Mouse (Mus musculus) limb, embryonic 10.5 days (tissue): ENCODE measurements around the gene Nt5dc3. TPM values are rescaled to one million over a fixed set of nuclear protein-coding genes. Genes with fewer than 3 reads are reported as not detected.

ENCODE experiments used
- DNase-seq: peaks from one replicate; pipeline ENCODE4 v3.0.0-alpha.2; 2017; ENCODE audit warnings: low spot score
- H3K27ac ChIP-seq: fragments of 300-500 bp; sonication (generic); 2 replicates; pipeline ENCODE4 v1.5.1; 2016; ENCODE audit warnings: mild to moderate bottlenecking
- H3K27me3 ChIP-seq: fragments of 300-500 bp; sonication (generic); 2 replicates; pipeline ENCODE4 v1.6.1; 2016; ENCODE audit warnings: low read depth, mild to moderate bottlenecking; ENCODE audit not compliant: poor library complexity, severe bottlenecking
- H3K36me3 ChIP-seq: fragments of 300-500 bp; sonication (generic); 2 replicates; pipeline ENCODE4 v1.6.1; 2016; ENCODE audit warnings: mild to moderate bottlenecking, moderate library complexity
- H3K4me1 ChIP-seq: fragments of 300-500 bp; sonication (generic); 2 replicates; pipeline ENCODE4 v1.6.1; 2016
- H3K4me3 ChIP-seq: fragments of 300-500 bp; sonication (generic); 2 replicates; pipeline ENCODE4 v1.5.1; 2016; ENCODE audit warnings: mild to moderate bottlenecking, moderate library complexity
- H3K9me3 ChIP-seq: fragments of 300-500 bp; sonication (generic); replicated peaks from 2 replicates; pipeline ENCODE4 v1.6.1; 2016; ENCODE audit warnings: mild to moderate bottlenecking
- WGBS: fragments of 180-500 bp; shearing (Covaris S2); methylation state at CpG from one replicate; pipeline ENCODE4 v1.1.7; 2016; 5-methylcytosine and 5-hydroxymethylcytosine counted together
- polyA plus RNA-seq: library from polyadenylated mRNA; unstranded; fragments of >200 nt; fragmentation: Nextera tagmentation; extraction: Ambion mirVana; gene quantifications from 2 replicates; pipeline ENCODE4 v1.2.1, GENCODE M21; 2016

The Nt5dc3 gene
- polyA plus RNA-seq, 1 experiment from 2014 or later = 0.53 TPM

GRCm38 (mm10) chr10:86808013-86808758 lies 29.4 kb downstream of the Nt5dc3 start:
- H3K4me1 ChIP-seq = no peaks in the 10 kb centered on the region
- DNase-seq = no peak
- no peaks in the 10 kb centered on the region for H3K27me3 ChIP-seq
- WGBS = 89% methylated on average over 15 of the region's 15 CpGs
- H3K36me3 ChIP-seq = no peaks in the 10 kb centered on the region
- H3K9me3 ChIP-seq = no peaks in the 10 kb centered on the region
- no peak overlapping the region for H3K27ac ChIP-seq
- H3K4me3 ChIP-seq = no peak overlapping the region

GRCm38 (mm10) chr10:86810000-86810399 lies 31.2 kb downstream of the Nt5dc3 start:
- no peaks in the 10 kb centered on the region for H3K27me3 ChIP-seq
- no peak for DNase-seq
- peaks cover 15% of the 10 kb centered on the region for H3K4me1 ChIP-seq
- no peak overlapping the region for H3K4me3 ChIP-seq
- no peaks in the 10 kb centered on the region for H3K36me3 ChIP-seq
- WGBS = 92% methylated on average over 9 of the region's 9 CpGs
- H3K9me3 ChIP-seq = no peaks in the 10 kb centered on the region
- H3K27ac ChIP-seq = no peak overlapping the region

- DNase-seq = no peak
- Histone ChIP-seq H3K4me1 (peaks cover 19% of the 10 kb centered on the region), H3K27ac (no peak overlapping the region), H3K4me3 (no peak overlapping the region), H3K27me3 (no peaks in the 10 kb centered on the region), H3K36me3 (no peaks in the 10 kb centered on the region), H3K9me3 (no peaks in the 10 kb centered on the region)
- WGBS = 89% methylated on average over 5 of the region's 5 CpGs
These were observed 31.8 kb downstream of the Nt5dc3 start for GRCm38 (mm10) chr10:86810612-86811011.

GRCm38 (mm10) chr10:86814292-86815131 lies 35.7 kb downstream of the Nt5dc3 start:
- Histone ChIP-seq H3K36me3 (no peaks in the 10 kb centered on the region), H3K27me3 (no peaks in the 10 kb centered on the region), H3K9me3 (no peaks in the 10 kb centered on the region), H3K27ac (peak overlapping the region; percentile 38; the same call in 1 of the 2 replicates), H3K4me1 (peaks cover 39% of the 10 kb centered on the region), H3K4me3 (no peak overlapping the region)
- 78% methylated on average over 19 of the region's 19 CpGs for WGBS
- no peak for DNase-seq

- DNase-seq = no peak
- no peak overlapping the region for H3K4me3 ChIP-seq
- H3K4me1 ChIP-seq = peaks cover 45% of the 10 kb centered on the region
- H3K9me3 ChIP-seq = no peaks in the 10 kb centered on the region
- H3K27me3 ChIP-seq = no peaks in the 10 kb centered on the region
- H3K36me3 ChIP-seq = no peaks in the 10 kb centered on the region
- H3K27ac ChIP-seq = peak overlapping the region; percentile 38; the same call in 1 of the 2 replicates
- WGBS = 85% methylated on average over 7 of the region's 7 CpGs
These were observed 36.3 kb downstream of the Nt5dc3 start for GRCm38 (mm10) chr10:86815133-86815532.

GRCm38 (mm10) chr10:86819649-86820165 lies 40.9 kb downstream of the Nt5dc3 start:
- Histone ChIP-seq H3K4me3 (no peak overlapping the region), H3K9me3 (no peaks in the 10 kb centered on the region), H3K4me1 (peaks cover 55% of the 10 kb centered on the region), H3K27ac (peak overlapping the region; percentile 71), H3K36me3 (no peaks in the 10 kb centered on the region), H3K27me3 (no peaks in the 10 kb centered on the region)
- DNase-seq = no peak
- WGBS = 62% methylated on average over 8 of the region's 8 CpGs

GRCm38 (mm10) chr10:86821014-86821413 lies 42.2 kb downstream of the Nt5dc3 start:
- H3K36me3 ChIP-seq = no peaks in the 10 kb centered on the region
- H3K9me3 ChIP-seq = no peaks in the 10 kb centered on the region
- H3K27me3 ChIP-seq = no peaks in the 10 kb centered on the region
- H3K27ac ChIP-seq = no peak overlapping the region
- 96% methylated on average over 7 of the region's 7 CpGs for WGBS
- H3K4me1 ChIP-seq = peaks cover 60% of the 10 kb centered on the region
- H3K4me3 ChIP-seq = no peak overlapping the region
- DNase-seq = no peak

GRCm38 (mm10) chr10:86824093-86824492 lies 45.3 kb downstream of the Nt5dc3 start:
- H3K9me3 ChIP-seq = no peaks in the 10 kb centered on the region
- H3K27me3 ChIP-seq = no peaks in the 10 kb centered on the region
- no peak for DNase-seq
- WGBS = 87% methylated on average over 6 of the region's 6 CpGs
- H3K27ac ChIP-seq = peak overlapping the region; percentile 51; the same call in 1 of the 2 replicates
- H3K36me3 ChIP-seq = no peaks in the 10 kb centered on the region
- H3K4me1 ChIP-seq = peaks cover 64% of the 10 kb centered on the region
- no peak overlapping the region for H3K4me3 ChIP-seq

- Histone ChIP-seq H3K4me1 (peaks cover 57% of the 10 kb centered on the region), H3K4me3 (0 out of 2 replicates have a peak overlapping the region, but pooled peaks have one; percentile 14), H3K9me3 (no peaks in the 10 kb centered on the region), H3K27me3 (no peaks in the 10 kb centered on the region), H3K27ac (peak overlapping the region; percentile 51), H3K36me3 (no peaks in the 10 kb centered on the region)
- WGBS = 64% methylated on average over 14 of the region's 14 CpGs
- DNase-seq = peak; percentile 44
These were observed 46.1 kb downstream of the Nt5dc3 start for GRCm38 (mm10) chr10:86824871-86825270.

GRCm38 (mm10) chr10:86825871-86826522 lies 47.2 kb downstream of the Nt5dc3 start:
- no peaks in the 10 kb centered on the region for H3K9me3 ChIP-seq
- H3K36me3 ChIP-seq = no peaks in the 10 kb centered on the region
- no peaks in the 10 kb centered on the region for H3K27me3 ChIP-seq
- 95% methylated on average over 10 of the region's 10 CpGs for WGBS
- peak overlapping the region; percentile 51; the same call in 1 of the 2 replicates for H3K27ac ChIP-seq
- no peak overlapping the region for H3K4me3 ChIP-seq
- H3K4me1 ChIP-seq = peaks cover 49% of the 10 kb centered on the region
- no peak for DNase-seq

- Histone ChIP-seq H3K27ac (no peak overlapping the region; the same call in 1 of the 2 replicates), H3K27me3 (no peaks in the 10 kb centered on the region)
- WGBS = 66% methylated on average over 3 of the region's 3 CpGs
These were observed 48.1 kb downstream of the Nt5dc3 start for GRCm38 (mm10) chr10:86826929-86827328.

GRCm38 (mm10) chr10:86828221-86829135 lies 49.7 kb downstream of the Nt5dc3 start:
- Histone ChIP-seq H3K4me1 (peaks cover 37% of the 10 kb centered on the region), H3K9me3 (no peaks in the 10 kb centered on the region), H3K27ac (no peak overlapping the region), H3K27me3 (no peaks in the 10 kb centered on the region), H3K36me3 (no peaks in the 10 kb centered on the region), H3K4me3 (no peak overlapping the region)
- 92% methylated on average over 15 of the region's 15 CpGs for WGBS
- no peak for DNase-seq

More at GRCm38 (mm10) chr10:86826929-86827328, 48.1 kb downstream of the Nt5dc3 start:
- Histone ChIP-seq H3K4me3 (no peak overlapping the region), H3K9me3 (no peaks in the 10 kb centered on the region), H3K36me3 (no peaks in the 10 kb centered on the region), H3K4me1 (peaks cover 45% of the 10 kb centered on the region)
- DNase-seq = no peak
